Mouse (Mus musculus): ENCODE results near the gene Camk1d.

GRCm38 (mm10) chr2:5674512-5674911, 39.8 kb downstream of the Camk1d start:
- TF ChIP-seq POLR2A (IDR thresholded peaks at IDR 0.05; ENCODE audit: borderline replicate concordance, extremely low read depth, insufficient read depth, insufficient read length, poor library complexity, severe bottlenecking) = no peak
- TF ChIP-seq CTCF (IDR thresholded peaks at IDR 0.05; ENCODE audit: borderline replicate concordance, extremely low read depth, insufficient read depth, insufficient read length) = no peak
